Mouse (Mus musculus) lung, adult 18-20 months (tissue): ENCODE measurements at regions not wholly inside any gene's neighbourhood (a gene's known extent, or its start where the extent isn't known, plus 50 kb on each side); places are given as distances from the start of the nearest gene placed in this dataset.

Source experiments
- DNase-seq, 2 experiments: peaks; one replicate each; pipeline ENCODE4 v3.0.0; 2022; ENCODE audit warnings: mixed read lengths in 2 of 2

- DNase-seq, result no peak
Measured at GRCm38 (mm10) chr7:71409903-71410302, 58.6 kb upstream of the Gm10295 start.

GRCm38 (mm10) chr7:71409061-71409460, 57.8 kb upstream of the Gm10295 start:
- DNase-seq, result no peak

DNA sequence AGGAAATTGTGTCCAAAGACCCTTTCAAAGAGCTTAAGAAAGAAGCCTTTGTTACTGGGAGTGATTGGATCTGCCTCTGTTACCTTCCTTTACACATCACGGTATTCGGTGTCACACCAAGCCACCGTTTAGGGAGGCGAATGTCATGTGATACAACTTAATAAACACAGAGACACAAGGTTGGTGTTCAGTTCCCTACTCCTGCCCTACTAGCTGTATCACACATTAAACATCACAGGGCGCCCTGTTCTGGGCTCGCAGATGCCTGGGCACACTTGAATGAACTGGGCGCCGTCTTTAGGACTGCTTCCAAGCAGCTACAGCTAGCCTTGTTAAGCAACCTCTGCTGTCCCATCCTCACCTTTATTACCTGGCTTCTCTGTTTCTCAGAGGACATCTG, 55.0 kb upstream of the Gm10295 start:
- DNase-seq, result no peak
